ENCODE assay signal across 12 mouse cellular contexts in genomic region chr10:90831288-90831626, GRCm38 (mm10).
DNase-seq lines count a peak whose midpoint lies in the region; ATAC-seq and TF ChIP-seq lines count a peak whose summit lies in the region.
"Had no signal": no experiment of that assay in that cellular context is flagged by ENCODE, and none has a peak within 500 bp of the region (broad histone marks: within the 10 kb centered on the region; RNA-seq: fewer than 3 reads in every experiment).

No protein-coding gene starts in this region.

- DNase-seq in left cerebral cortex, postnatal 4 days = peak; percentile 15
- DNase-seq in left cerebral cortex, adult 11 months (ENCODE audit: low spot score) = no peak
- DNase-seq in forebrain, postnatal 0 days = no peak
- DNase-seq in adrenal gland, adult (ENCODE audit: inconsistent age in 2 of 2, low spot score in 1 of 2) = no peak
- DNase-seq in frontal cortex, postnatal 36 days (ENCODE audit: low spot score in 2 of 2) = no peak
- DNase-seq in heart, adult 18-20 months = no peak
- DNase-seq: gastrocnemius, postnatal 10 days; kidney, postnatal 25 days had no signal

- H3K4me1 ChIP-seq in forebrain, postnatal 0 days (ENCODE audit: insufficient read depth) = peaks cover 6% of the 10 kb centered on the region; the same call in 1 of the 2 replicates
- peaks cover 19% of the 10 kb centered on the region for H3K4me1 ChIP-seq in midbrain, embryonic 12.5 days
- H3K4me1 ChIP-seq in neural tube, embryonic 15.5 days = peaks cover 26% of the 10 kb centered on the region

- H3K4me2 ChIP-seq in forebrain, postnatal 0 days (ENCODE audit: low read depth) = peak overlapping the region; percentile 79
- H3K4me2 ChIP-seq in midbrain, embryonic 12.5 days (replicated peaks) = peak overlapping the region; percentile 87
- H3K4me2 ChIP-seq in neural tube, embryonic 15.5 days = peak overlapping the region; percentile 66

- peak overlapping the region; percentile 81 for H3K4me3 ChIP-seq in forebrain, postnatal 0 days (ENCODE audit: low read depth, low read length)
- H3K4me3 ChIP-seq in midbrain, embryonic 12.5 days = peak overlapping the region; percentile 72
- H3K4me3 ChIP-seq in neural tube, embryonic 15.5 days (replicated peaks) = peak overlapping the region; percentile 57
- H3K4me3 ChIP-seq: erythroblast, embryonic 14.5 days had no signal

- no peak for TF ChIP-seq CTCF in forebrain, postnatal 0 days (IDR thresholded peaks at IDR 0.05; ENCODE audit: low read depth)

- H3K27me3 ChIP-seq in forebrain, postnatal 0 days (ENCODE audit: insufficient read depth, low read length) = peaks cover 3% of the 10 kb centered on the region; the same call in 1 of the 2 replicates
- H3K27me3 ChIP-seq in midbrain, embryonic 12.5 days = peaks cover 63% of the 10 kb centered on the region
- H3K27me3 ChIP-seq in neural tube, embryonic 15.5 days (replicated peaks) = 0 out of 2 replicates have a peak, but pooled peaks cover 7% of the 10 kb centered on the region

- intact Hi-C loops in left cerebral cortex, postnatal 4 days (cut with DNase I) = loop anchor here (10.0 kb wide), 1 partner anchor 204 kb away; no protein-coding TSS in a partner anchor

- ATAC-seq in forebrain, postnatal 0 days = no peak
- ATAC-seq in midbrain, embryonic 12.5 days (ENCODE audit: low FRiP score, low read depth) = no peak
- ATAC-seq in neural tube, embryonic 15.5 days (ENCODE audit: low FRiP score) = no peak

- no peak overlapping the region for H3K27ac ChIP-seq in forebrain, postnatal 0 days (ENCODE audit: low read depth, low read length)
- H3K27ac ChIP-seq in midbrain, embryonic 12.5 days (replicated peaks) = no peak overlapping the region
- H3K27ac ChIP-seq in neural tube, embryonic 15.5 days (replicated peaks) = peak overlapping the region; percentile 90
- H3K27ac ChIP-seq: stomach, postnatal 0 days had no signal

- no peaks in the 10 kb centered on the region for H3K9me3 ChIP-seq in forebrain, postnatal 0 days (ENCODE audit: low read length)
- H3K9me3 ChIP-seq in midbrain, embryonic 12.5 days = no peaks in the 10 kb centered on the region
- H3K9me3 ChIP-seq in neural tube, embryonic 15.5 days (replicated peaks) = no peaks in the 10 kb centered on the region

- 8% methylated on average over 2 of the region's 2 CpGs for WGBS in forebrain, postnatal 0 days
- 4% methylated on average over 2 of the region's 2 CpGs for WGBS in midbrain, embryonic 12.5 days
- 7% methylated on average over 2 of the region's 2 CpGs for WGBS in neural tube, embryonic 15.5 days

- H3K36me3 ChIP-seq in forebrain, postnatal 0 days (ENCODE audit: insufficient read depth) = no peaks in the 10 kb centered on the region
- H3K36me3 ChIP-seq in midbrain, embryonic 12.5 days = no peaks in the 10 kb centered on the region
- no peaks in the 10 kb centered on the region for H3K36me3 ChIP-seq in neural tube, embryonic 15.5 days

- H3K9ac ChIP-seq in forebrain, postnatal 0 days = no peak overlapping the region
- no peak overlapping the region for H3K9ac ChIP-seq in midbrain, embryonic 12.5 days (replicated peaks)
- H3K9ac ChIP-seq in neural tube, embryonic 15.5 days (replicated peaks) = peak overlapping the region; percentile 68
